Mouse (Mus musculus) adrenal gland, postnatal 14 days (tissue): ENCODE measurements at regions not wholly inside any gene's neighbourhood (a gene's known extent, or its start where the extent isn't known, plus 50 kb on each side); places are given as distances from the start of the nearest gene placed in this dataset.
"Not testable (repeated sequence)": the region's sequence is repeated elsewhere in the genome, so short reads cannot be mapped to it uniquely, and the experiment has no call there.

Source experiments
- DNase-seq: peaks from one replicate; pipeline ENCODE4 v3.0.0; 2021; ENCODE audit warnings: mixed read lengths

- DNase-seq = no peak
Observed at GRCm38 (mm10) chr9:43520931-43521330, 210.3 kb downstream of the Trim29 start.

GRCm38 (mm10) chr9:43524947-43525565, 214.4 kb downstream of the Trim29 start:
- no peak for DNase-seq

GRCm38 (mm10) chr9:43532187-43532586, 211.6 kb upstream of the Nectin1 start:
- no peak for DNase-seq

GRCm38 (mm10) chr9:43535967-43536366, 207.8 kb upstream of the Nectin1 start:
- no peak for DNase-seq

GRCm38 (mm10) chr9:43537121-43537520, 206.7 kb upstream of the Nectin1 start:
- DNase-seq = no peak

- no peak for DNase-seq
Observed at GRCm38 (mm10) chr9:43540131-43540530, 203.7 kb upstream of the Nectin1 start.

GRCm38 (mm10) chr9:43541234-43541633, 202.6 kb upstream of the Nectin1 start:
- peak; percentile 54 for DNase-seq

- no peak for DNase-seq
Observed at GRCm38 (mm10) chr9:43542077-43542654, 201.6 kb upstream of the Nectin1 start.

- DNase-seq = peak; percentile 53
Observed at GRCm38 (mm10) chr9:43545081-43545565, 198.7 kb upstream of the Nectin1 start.

- no peak for DNase-seq
Observed at GRCm38 (mm10) chr9:43548883-43549282, 194.9 kb upstream of the Nectin1 start.

GRCm38 (mm10) chr9:43549293-43549692, 194.5 kb upstream of the Nectin1 start:
- DNase-seq = no peak

- DNase-seq = not testable (repeated sequence)
Observed at GRCm38 (mm10) chr9:43552758-43553157, 191.0 kb upstream of the Nectin1 start.

- DNase-seq = no peak
Observed at GRCm38 (mm10) chr9:43562016-43562415, 181.8 kb upstream of the Nectin1 start.

GRCm38 (mm10) chr9:43564239-43564906, 179.4 kb upstream of the Nectin1 start:
- no peak for DNase-seq

- DNase-seq = no peak
Observed at GRCm38 (mm10) chr9:43568851-43569250, 174.9 kb upstream of the Nectin1 start.

GRCm38 (mm10) chr9:43571086-43571485, 172.7 kb upstream of the Nectin1 start:
- DNase-seq = peak; percentile 15

GRCm38 (mm10) chr9:43575659-43576058, 168.1 kb upstream of the Nectin1 start:
- no peak for DNase-seq

GRCm38 (mm10) chr9:43580653-43581052, 163.1 kb upstream of the Nectin1 start:
- DNase-seq = no peak

GRCm38 (mm10) chr9:43585616-43586015, 158.2 kb upstream of the Nectin1 start:
- no peak for DNase-seq

GRCm38 (mm10) chr9:43593236-43593635, 150.5 kb upstream of the Nectin1 start:
- DNase-seq = peak; percentile 27

- DNase-seq = no peak
Observed at GRCm38 (mm10) chr9:43594814-43595213, 149.0 kb upstream of the Nectin1 start.

GRCm38 (mm10) chr9:43595461-43595860, 148.3 kb upstream of the Nectin1 start:
- DNase-seq = peak; percentile 15

- DNase-seq = no peak
Observed at GRCm38 (mm10) chr9:43600396-43600795, 143.4 kb upstream of the Nectin1 start.

GRCm38 (mm10) chr9:43617632-43618031, 126.2 kb upstream of the Nectin1 start:
- no peak for DNase-seq
